Mouse (Mus musculus) right cerebral cortex, adult 18-20 months (tissue): ENCODE measurements at regions not wholly inside any gene's neighbourhood (a gene's known extent, or its start where the extent isn't known, plus 50 kb on each side); places are given as distances from the start of the nearest gene placed in this dataset.

Source experiments
- DNase-seq: peaks from one replicate; pipeline ENCODE4 v3.0.0; 2022; ENCODE audit warnings: mixed read lengths

DNA sequence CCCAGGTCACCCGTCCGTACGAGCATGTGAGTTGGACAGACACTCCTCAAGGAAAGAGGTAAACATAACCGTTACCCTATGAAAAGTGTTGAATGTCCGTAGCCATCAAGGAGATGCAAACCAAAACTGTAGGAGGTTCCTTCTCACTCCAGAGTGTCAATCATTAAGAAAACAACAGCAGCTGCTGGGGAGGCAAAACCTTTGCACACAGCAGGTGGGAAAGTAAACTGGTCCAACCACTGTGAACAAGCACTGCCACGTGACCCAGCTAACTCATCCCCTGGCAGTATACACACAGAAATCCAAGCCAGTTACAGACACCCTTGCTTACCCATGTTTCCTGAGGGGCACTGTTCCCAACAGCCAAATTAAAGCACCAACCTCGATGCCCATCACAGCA lies 54.7 kb upstream of the Irx5 start:
- DNase-seq, result no peak

DNA sequence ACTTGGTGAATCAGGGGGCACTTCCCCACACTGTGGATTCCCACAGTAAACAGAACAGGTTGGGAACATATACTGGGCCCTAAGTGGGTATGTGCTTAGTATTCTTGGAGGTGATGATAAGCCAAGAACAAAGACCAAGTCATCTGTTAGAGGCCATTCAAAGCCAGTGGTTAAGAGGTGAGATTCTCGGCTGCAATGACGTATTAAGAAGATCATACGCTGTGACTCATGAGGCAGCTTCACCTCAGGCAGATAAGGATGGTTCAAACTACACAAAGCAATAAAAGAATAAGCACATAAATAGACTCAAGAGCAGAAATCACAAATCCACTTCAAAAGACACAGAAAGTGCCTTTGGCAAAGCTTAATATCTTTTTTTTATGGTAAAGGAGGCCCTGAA lies 56.4 kb upstream of the Irx5 start:
- no peak for DNase-seq

DNA sequence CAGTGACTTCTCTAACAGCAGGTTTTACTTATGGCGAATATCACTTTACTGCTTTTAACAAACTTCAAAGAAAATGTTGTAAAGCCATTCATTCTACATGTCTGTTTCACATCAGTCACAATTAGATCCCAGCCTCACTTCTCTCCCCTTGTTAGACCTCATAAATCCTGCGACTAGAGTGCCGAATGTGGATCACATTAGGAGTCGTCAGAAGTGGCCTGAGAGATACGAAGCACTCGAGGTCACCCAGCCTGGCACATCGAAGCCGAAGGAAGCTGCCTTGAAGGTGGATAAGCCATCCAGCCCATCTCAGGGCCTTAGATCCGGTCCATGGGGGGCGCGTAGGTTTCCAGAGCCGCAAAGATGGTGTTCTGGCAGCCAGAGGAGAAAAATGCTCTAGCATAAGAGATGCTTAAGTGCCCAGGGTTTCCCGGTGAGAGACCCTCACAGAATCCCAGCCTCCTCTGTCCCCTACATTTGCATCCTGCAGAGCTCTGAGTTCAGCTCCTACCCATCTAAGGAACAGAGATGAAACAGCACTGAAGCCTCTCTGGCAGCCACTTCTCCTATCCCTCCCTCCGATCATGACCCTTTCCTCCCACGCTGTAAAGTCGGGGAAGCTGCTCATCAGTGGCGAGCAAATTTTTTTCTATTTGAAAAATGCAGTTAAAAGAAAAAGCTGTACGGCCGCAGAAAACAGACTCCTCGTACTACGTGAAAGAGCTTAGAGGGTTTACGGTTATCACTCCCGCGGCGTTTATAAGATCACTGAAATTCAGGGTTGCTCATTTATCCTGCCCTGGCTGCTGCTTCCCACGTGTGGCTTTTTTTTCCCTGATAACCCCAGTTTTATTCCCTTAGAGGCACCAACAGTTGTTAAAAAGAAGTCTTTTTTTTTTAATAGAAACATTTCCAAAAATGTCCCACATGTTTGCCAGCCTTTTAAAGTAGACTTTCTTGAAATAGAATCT lies 70.3 kb upstream of the Irx5 start:
- no peak for DNase-seq

DNA sequence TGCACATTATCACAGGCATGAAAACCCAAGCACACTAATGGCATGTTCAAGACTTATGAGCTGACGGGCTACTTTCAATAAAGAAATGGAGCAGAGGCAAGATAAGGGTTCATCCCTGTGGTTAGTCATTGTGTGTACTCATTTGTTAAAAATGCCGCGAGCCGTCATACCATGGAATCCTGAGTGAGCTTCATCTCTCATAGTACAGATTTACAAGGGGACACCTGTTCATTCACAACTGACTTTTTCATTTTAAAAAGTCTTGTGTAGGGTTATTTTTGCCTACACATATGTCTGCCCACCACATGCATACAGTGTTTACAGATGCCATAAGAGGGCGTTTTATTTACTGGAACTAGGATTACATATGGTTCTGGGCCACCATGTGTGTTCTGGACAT lies 81.7 kb upstream of the Irx5 start:
- no peak for DNase-seq

DNA sequence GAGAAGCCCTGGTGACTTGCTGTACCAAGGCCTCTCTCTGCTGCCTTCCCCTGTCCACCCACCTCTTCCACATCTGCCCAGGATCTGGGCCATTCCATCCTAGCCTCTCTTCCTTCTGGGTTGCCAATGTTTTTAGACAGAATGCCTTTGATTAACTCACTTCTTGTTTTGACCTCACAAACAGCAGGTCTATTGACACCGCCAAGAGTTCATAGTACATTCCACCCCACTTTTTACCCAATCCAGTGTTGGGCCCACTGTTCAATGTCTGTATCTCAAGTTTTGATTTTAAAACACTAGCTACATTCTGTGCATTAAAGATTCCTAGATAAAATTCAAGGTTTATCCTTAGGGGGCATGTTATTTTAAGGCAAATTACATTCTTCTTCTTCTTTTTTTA lies 84.7 kb upstream of the Irx5 start:
- DNase-seq, result no peak

DNA sequence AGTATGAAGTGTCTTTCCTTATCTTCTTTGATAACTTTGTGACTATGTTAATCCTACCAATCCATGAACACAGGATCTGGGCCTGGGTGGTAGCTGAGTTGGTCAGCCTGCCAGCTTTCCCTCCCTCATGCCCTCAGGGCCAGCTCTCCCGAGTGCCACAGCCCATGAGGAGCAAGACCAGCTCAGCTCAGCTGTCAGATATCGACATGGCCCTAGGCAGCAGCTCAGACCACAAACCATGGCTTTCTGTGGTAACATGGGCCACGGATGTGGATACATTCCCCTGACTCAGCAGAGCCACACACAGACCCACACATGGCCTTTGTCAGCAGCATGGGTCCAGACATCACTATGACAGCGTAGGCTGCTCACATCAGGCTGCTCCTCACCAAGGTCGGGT lies 85.4 kb upstream of the Irx5 start:
- DNase-seq, result no peak

DNA sequence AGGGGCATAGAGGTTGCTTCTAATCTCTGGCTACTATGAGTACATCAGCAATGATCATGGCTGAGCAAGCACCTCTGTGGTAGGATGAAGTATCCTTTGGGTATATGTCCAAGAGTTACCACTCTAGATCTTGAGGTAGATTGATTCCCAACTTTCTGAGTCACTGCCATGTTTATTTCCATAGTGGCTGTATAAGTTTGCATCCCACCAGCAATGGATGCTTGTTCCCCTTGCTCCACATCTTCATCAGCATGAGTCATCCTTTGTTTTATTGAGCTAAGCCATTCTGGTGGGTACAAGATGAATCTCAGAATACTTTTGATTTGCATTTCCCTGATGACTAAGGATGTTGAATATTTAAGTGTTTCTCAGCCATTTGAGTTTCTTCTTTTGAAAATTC lies 86.8 kb upstream of the Irx5 start:
- no peak for DNase-seq

DNA sequence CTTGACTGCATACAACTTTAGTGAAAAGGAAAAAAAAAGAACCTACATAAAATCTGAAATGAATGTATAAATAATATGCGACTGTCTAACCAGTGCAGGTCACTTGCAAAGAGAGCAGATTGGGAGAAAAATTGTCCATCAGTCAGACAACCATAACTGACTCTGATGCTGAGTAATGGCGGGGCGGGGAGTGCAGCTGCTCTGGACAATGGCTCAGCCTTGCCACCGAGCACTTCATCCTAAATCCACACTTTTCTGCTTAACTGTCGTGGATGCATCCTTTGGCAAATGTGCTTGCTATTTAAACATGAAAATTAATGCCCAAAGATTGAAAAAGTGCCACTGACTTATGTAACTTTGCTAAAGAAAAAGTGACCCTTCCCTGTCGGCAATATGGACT lies 90.0 kb upstream of the Irx5 start:
- DNase-seq, result no peak

DNA sequence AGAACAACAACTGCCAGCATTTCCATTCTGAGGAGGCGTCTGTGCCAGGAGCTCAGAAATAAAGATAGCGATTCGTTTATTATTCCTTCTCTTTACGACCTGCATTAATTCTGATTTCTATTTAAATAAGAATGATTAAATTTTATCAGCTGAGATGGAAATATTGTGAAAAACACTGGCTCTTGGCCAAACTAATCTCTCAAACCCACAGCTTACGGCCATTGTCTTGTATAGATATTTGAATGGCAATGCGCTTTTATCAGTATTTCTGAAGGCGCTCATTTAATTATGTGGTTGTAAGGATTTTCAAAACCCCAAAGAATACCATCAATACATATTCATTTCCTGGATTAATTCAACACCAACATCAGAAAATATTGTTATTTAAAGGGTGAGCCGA lies 97.4 kb upstream of the Irx5 start:
- DNase-seq, result no peak

DNA sequence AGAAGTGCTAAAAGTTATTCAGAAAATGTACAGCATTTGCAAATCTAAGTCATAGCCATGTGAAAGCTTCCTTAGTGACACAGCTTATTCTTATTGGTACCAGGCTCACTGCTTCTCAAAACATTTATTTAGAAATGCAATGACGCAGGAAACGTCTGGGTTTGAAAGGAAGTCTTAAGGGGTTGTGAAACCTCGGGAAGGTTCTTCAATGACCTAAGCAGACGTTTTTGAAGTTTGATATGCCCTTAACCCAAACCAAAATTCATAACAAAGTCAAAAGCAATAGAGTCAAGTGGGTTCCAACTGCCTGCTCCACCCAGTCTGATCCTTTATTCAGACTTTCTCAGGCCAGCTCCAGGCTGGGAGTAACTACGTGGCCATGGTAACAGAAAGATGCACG lies 99.2 kb upstream of the Irx5 start:
- no peak for DNase-seq

DNA sequence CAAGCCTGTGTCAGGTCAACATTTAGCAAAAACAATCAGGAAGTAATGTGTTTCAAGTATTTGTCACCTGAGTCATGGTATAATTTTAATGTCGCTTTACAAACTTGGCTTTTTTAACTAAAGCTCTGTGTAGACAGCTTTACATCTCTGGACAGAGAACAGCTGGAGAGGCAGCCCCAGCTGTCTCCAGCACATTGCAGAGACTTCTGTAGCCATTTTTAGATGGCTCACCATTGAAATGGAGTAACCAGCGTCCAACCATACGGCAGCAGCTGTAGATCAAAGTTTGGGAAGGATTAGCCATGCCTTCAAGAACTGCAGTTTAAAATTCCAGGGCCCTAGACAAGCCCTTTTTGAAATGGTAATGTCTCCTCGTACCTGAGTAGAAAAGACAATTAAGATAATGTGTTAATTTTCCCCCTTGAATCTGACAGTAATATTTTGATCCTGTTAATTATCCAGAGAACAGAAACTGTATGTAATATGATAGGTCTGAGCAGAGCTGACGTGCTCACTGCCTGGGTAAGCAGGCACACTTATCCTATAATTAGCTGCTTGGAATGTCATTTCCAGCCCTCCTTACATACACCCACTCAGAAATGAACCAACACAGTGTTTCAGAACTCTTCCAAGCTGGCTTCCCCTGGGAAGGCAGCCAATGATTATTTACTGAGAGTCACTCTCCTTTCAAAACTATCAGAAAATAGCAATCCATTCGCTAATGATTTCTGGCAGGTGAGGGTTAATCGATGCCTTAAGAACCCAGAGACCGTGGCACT lies 104.6 kb upstream of the Irx5 start:
- peak; percentile 29 for DNase-seq

DNA sequence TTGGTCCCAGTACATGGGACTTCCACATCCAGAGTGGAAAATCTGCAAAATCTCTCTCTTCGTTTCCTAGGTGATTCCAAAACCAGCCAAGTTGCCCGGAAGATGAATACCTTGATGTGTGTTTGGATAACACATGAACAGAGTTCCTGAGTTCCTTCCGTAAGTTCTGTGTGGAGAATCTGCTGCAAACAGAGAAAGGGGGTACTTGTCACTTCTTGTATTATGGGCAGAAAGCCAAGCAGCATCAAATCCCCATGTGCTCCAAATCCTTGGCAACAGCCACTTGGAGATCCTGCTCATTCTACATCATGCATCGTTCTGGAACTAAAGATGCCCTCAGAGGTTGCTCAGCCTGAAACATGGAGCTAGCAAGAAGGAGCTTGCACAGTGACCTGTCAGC lies 111.1 kb upstream of the Irx5 start:
- DNase-seq, result no peak

DNA sequence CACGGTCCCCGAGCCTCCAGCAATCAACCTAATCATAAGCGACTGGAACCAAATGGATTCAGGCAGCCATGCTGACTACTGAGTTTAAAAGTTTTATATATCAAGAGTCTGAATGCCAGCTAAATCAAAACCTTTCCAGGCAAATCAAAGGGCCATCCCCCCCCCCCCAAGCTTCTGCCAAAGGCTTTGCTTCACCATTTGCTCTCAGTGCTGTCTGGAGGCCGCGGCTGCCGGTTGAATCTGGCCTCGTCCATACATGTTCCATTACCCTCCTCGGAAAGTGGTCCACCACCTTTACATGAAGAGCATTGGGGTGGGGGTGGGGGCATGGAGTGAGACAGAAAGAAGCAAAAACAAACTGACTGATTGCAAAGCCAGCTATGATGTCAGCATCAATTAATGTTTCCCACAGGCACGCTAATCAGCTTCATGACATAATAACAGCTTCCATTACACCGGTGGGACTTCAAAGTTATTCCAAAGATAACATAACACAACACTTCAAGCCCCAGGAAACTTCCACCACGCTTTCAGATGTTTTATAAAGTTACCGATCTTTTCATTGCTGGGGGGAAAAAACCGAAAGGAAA lies 116.6 kb upstream of the Irx5 start:
- DNase-seq, result no peak

DNA sequence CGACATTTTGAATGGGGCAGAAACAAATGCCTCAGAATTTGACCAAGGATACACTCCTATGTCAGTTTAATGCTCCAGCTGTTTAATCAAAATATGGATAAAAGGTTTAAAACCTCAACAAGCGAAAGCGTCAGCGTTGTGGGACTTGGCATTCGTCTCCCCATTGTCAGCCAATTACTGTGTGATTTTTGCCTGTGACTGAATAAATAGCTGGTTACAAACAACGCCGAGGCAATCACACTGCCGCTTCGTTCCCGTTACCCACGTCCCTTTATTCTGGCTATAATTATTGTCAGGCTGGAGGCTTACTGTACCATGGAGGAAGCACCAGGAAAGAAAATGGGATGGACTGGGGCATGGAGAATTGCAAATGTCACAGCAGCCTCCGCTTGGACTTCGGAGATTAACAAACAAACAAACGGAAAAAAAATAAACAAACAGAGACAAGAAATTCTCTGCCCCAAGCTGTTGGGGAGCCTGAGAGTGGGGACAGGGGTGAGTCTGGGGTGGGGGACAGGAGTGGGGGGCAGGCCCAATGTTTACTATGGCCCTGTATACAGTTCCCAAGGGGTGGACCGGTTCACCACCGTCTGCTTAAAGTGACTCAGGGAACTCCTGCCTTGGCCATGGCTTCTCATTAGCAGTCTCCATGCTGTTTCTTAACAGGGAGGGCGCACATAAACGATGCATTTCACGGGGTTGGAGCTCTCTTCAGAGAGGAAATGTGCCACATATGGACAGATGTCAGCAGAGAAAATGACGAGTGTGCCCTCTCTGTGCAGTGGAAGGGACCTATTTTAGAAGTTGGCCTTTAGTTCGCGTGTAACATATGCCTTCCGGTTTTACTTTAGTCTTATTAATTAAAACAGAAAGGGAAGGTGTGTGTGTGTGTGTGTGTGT lies 125.8 kb upstream of the Irx5 start:
- DNase-seq, result no peak

DNA sequence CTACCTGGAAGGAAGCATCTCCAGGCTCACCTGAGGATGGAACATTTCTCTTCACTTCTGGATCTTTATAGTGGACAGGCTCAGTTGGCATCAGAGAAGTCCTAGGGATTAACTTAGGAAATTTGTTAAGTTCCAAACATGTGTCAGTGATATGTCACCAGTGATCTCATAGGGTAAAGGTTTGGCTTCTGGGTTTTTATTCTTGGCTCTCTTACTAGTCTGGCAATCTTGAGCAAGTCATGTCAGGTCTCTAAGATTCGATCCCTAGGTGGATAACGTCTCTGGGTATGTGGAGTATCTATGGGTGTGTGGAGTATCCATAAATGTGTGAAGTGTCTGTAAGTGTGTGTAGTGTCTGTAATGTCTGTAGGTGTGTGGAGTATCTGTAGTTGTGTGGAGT lies 127.9 kb upstream of the Irx5 start:
- DNase-seq, result no peak

DNA sequence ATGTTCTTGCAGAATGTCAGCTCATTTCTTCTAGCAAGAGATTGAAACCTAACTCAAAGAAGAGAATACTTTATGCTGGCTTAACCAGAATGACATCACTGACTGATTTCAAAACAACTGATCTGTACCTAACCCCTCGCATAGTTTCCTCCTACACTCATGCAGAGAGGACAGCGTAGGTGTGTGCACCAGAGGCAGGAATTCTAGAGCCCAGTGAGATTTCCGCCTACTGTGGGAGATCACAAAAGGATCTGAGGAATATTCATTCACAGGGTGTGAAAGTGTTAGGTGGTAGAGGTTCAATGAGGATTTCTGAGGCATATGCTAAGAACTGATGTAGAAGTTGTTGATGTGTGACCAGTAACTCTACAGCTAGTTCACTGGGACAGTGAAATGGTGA lies 132.5 kb upstream of the Irx5 start:
- DNase-seq, result peak; percentile 11

DNA sequence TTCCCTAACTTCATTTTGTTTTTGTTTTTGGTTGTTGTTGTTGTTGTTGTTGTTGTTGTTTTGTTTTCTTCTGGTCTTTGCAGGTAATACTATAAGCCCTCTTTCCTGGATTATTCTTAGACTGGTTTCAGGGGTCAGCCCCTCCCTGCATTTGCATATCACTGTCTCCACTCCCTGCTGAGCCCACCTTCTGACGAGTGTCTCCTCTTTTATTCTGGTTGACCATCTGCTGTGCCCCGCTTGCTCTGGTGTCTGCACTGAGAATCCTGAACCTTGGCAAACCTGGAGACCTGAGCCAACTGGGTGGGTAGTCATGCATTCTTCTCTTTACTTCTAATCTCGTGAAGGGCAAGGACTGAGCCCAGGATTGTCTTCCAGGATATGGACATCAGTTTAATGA lies 134.4 kb upstream of the Irx5 start:
- no peak for DNase-seq

DNA sequence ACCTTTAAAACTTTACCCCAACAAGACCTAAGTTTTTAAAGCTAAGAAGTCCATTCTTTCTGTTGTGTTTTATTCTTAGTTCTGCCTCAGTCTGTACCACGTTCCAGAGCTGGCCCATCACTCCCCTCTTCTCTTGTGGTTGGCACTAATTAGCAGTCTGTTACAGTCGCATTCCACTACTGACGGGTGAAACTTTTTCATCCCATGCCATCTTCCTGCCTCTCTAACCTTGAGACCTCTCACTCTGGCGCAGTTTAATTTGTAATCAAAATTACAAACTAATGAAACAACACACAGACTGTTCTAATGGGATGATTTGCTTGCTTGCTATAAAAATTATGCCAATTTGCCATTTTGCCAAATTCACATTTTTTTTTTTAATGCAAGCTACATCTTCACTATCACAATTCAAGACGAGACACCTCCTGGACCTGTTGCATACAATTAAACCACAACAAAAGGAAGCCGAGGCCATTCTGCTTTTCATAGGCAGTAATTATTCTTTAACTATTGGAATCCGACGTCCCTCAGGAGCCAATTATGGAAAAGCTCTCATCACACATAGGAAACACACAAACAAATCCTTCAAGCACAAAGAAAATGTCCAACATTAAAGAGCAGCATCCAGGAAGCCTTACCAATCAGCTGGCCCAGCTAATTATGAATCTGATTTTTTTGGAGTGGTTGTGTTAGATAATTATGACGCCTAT lies 138.1 kb upstream of the Irx5 start:
- DNase-seq, result no peak

DNA sequence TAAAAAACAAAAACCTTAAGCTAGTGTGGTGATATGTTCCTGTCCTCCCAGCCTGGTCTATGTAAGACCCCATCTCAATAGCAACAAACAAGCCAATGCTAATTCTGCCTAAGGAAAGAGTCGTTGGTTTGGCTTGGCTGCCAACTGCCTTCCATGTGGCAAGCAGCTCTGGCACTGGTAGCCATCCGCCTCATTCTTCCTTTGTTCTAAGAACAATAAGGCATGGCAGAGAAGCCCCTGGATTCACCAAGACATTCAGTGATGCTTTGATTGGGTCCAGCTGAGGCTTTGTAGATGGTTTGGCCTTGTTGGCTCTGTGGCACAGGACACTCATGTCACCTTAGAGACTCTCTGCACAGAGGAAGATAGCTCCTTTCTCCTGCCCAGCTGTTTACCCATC lies 139.9 kb upstream of the Irx5 start:
- no peak for DNase-seq

DNA sequence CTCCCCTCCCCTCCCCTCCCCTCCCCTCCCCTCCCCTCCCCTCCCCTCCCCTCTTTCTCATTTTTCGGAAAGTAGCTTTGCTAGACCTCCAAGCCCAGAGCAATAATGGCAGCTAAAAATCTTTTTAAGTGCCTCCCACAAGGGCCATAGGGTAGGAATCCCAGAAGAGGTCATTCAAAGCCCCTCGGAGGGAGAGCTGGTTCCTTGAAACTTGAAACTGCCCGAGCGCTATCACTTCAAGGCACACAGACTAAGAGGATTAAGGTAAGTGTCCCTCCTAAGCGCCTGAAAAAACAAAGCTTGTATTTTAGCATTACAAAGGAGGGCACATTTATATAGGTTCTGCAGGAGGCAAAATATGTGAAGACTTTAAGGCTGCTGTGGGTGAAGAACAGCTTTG lies 141.2 kb upstream of the Irx5 start:
- no peak for DNase-seq

DNA sequence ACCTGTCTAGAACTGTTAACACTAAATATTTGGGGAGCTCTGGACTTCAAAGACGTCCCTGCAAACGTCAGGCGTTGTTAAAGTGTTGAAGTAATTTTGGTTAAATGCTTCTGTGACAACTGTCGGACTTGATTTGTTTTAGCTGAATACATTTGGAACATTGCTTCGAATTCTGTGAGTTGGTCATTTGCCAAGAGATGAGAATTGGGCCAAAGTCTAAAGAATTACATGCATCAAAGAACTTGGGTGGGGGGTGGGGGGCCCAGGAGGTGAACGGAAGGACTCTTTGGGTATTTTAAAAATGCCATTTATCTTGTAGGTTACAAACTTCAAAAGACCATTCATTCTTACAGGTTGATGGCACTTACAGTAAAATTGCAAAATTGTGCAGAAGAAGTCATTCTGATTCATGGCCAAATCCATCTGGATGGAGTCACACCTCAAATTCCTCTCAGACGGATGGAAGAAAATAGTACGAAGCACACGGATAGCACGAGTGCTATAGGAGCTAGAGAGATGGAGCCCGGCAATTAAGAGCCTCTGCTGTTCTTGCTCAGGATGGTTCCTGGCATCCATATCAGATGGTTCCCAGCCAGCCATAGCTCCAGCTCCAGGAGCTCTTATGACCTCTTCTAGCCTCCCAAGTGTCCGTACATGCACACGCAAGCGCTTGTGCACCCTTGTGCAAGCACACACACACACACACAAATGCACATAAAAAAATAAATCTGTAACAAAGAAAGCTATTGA lies 144.5 kb upstream of the Irx5 start:
- DNase-seq, result no peak
